Mouse (Mus musculus) G1E (cell line): ENCODE measurements around the gene H2-Eb2. TPM values are rescaled to one million over a fixed set of nuclear protein-coding genes. Genes with fewer than 3 reads are reported as not detected.
A peak's percentile ranks its signal among the peaks of the same experiment; 100 is the strongest.

Source experiments
- ATAC-seq: 2 replicates; pipeline ENCODE4 v1.8.0; 2016; ENCODE audit warnings: mild to moderate bottlenecking; ENCODE audit not compliant: insufficient number of reproducible peaks, poor library complexity, low FRiP score, severe bottlenecking; ENCODE audit errors: extremely low read depth
- DNase-seq: peaks from one replicate; pipeline ENCODE4 v3.0.0; 2012; ENCODE audit warnings: low spot score
- H3K27me3 ChIP-seq: 2 replicates; pipeline ENCODE4 v1.6.1; 2012; ENCODE audit warnings: mild to moderate bottlenecking, low read length, inconsistent platforms; ENCODE audit not compliant: insufficient read depth
- H3K36me3 ChIP-seq: replicated peaks from 2 replicates; pipeline ENCODE3; 2012; ENCODE audit warnings: mild to moderate bottlenecking, inconsistent platforms
- H3K4me1 ChIP-seq: 2 replicates; pipeline ENCODE4 v1.6.1; 2012; ENCODE audit warnings: low read depth, low read length, inconsistent platforms, mixed read lengths; ENCODE audit not compliant: insufficient read depth
- H3K4me3 ChIP-seq: 2 replicates; pipeline ENCODE4 v1.5.1; 2012; ENCODE audit warnings: low read depth, mild to moderate bottlenecking, inconsistent platforms, low read length, moderate library complexity, mixed read lengths
- H3K9me3 ChIP-seq: replicated peaks from 2 replicates; pipeline ENCODE4 v1.6.1; 2012; ENCODE audit warnings: inconsistent platforms
- CTCF ChIP-seq: IDR thresholded peaks from 2 replicates; pipeline ENCODE4 v1.5.1; 2012; ENCODE audit warnings: low read depth, low read length, inconsistent platforms, mixed read lengths
- GATA1 ChIP-seq: IDR thresholded peaks from 2 replicates; pipeline ENCODE4 v1.6.1; 2012; ENCODE audit warnings: borderline replicate concordance, low read length, inconsistent platforms, mixed read lengths
- GATA2 ChIP-seq: IDR thresholded peaks from 2 replicates; pipeline ENCODE4 v1.6.1; 2012; ENCODE audit warnings: low read depth, low read length, inconsistent platforms, borderline replicate concordance
- POLR2AphosphoS5 ChIP-seq: IDR thresholded peaks from 2 replicates; pipeline ENCODE4 v1.6.1; 2012; ENCODE audit warnings: low read depth, low read length, inconsistent platforms; ENCODE audit not compliant: insufficient replicate concordance
- TAL1 ChIP-seq: conservative IDR thresholded peaks from 2 replicates; pipeline ENCODE4 v1.6.1; 2012; ENCODE audit warnings: low read depth, low read length, inconsistent platforms, mixed read lengths
- polyA plus RNA-seq: library from polyadenylated mRNA; stranded (reverse); fragments of >175 nt; gene quantifications from 2 replicates; pipeline ENCODE4 v1.2.3, GENCODE M21; 2012
- total RNA-seq, 2 experiments: library from RNA; stranded (forward) in 1 of 2; stranded (reverse) in 1 of 2; fragments of 200-1000 nt in 1 of 2; fragments of >200 nt in 1 of 2; fragmentation: Nextera tagmentation in 1 of 2; gene quantifications; 2 replicates each; pipeline ENCODE4 v1.2.3; 2014 to 2017

H2-Eb2 gene
- total RNA-seq (2014; fragmentation: Nextera tagmentation) (not detected in 2 replicates), total RNA-seq (2017) (0.05 and 0.06 TPM in 2 replicates), polyA plus RNA-seq (not detected in 2 replicates)

DNA sequence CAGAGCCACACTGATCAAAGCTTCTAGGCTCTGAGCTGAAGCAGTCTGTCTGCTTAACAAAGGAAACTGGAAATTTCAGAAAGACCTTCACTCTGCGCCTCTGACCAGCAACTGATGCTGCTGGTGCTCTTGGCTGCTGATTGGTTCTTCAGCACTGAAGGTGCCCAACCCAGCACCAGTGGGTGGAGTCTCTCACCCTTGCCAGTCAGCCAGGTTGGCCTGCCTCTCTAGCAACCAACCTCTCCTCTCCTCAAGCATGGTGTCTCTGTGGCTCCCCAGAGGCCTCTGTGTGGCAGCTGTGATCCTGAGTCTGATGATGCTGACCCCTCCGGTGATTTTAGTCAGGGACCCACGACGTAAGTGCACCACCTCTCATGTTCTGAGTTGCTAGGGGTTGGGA is at the start of gene H2-Eb2:
Gene H2-Eb2, plus strand, starts transcription at position 230 of the 400 bp plus-strand sequence.
- H3K27me3 ChIP-seq, result no peaks in the 10 kb centered on the region
- no peaks in the 10 kb centered on the region for H3K9me3 ChIP-seq
- TF ChIP-seq TAL1 (no peak), CTCF (no peak), GATA1 (no peak), POLR2AphosphoS5 (no peak), GATA2 (no peak)

DNA sequence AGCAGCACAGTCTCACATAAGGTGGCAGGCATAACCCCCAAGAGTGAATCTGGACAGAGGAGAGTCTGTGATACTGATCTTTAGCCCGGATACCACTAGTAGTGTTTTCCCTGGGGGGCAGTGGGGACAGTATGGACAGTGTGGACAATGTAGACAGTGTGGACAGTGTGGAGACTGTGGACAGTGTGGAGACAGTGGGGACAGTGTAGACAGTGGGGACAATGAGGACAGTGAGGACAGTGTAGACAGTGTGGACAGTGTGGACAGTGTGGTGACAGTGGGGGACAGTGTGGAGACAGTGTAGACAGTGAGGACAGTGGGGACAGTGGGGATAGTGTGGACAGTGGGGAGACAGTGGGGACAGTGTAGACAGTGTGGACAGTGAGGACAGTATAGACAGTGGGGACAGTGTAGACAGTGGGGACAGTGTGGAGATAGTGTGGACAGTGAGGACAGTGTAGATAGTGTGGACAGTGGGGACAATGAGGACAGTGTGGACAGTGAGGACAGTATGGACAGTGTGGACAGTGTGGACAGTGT is 44.9 kb upstream of the H2-Eb2 start:
- ATAC-seq (no peak), DNase-seq (no peak)
- Histone ChIP-seq H3K4me3 (peak overlapping the region; percentile 13; the same call in 1 of the 2 replicates), H3K36me3 (no peaks in the 10 kb centered on the region), H3K4me1 (no peaks in the 10 kb centered on the region), H3K9me3 (no peaks in the 10 kb centered on the region), H3K27me3 (peaks cover 7% of the 10 kb centered on the region)
- TF ChIP-seq GATA2 (no peak), POLR2AphosphoS5 (no peak; the same call in 1 of the 2 replicates), TAL1 (no peak), GATA1 (no peak), CTCF (no peak)

More for the DNA sequence above, at the start of gene H2-Eb2:
- Histone ChIP-seq H3K4me1 (no peaks in the 10 kb centered on the region), H3K36me3 (no peaks in the 10 kb centered on the region), H3K4me3 (no peak within 1 kb of the TSS)
- DNase-seq, result no peak
- no peak for ATAC-seq

GRCm38 (mm10) chr17:34281836-34282235 is 43.6 kb upstream of the H2-Eb2 start:
- no peak for TF ChIP-seq TAL1
- no peak for TF ChIP-seq GATA1
- no peak for TF ChIP-seq CTCF
- no peak for TF ChIP-seq GATA2
- no peak for TF ChIP-seq POLR2AphosphoS5
- H3K9me3 ChIP-seq, result no peaks in the 10 kb centered on the region
- no peak overlapping the region for H3K4me3 ChIP-seq
- H3K36me3 ChIP-seq, result no peaks in the 10 kb centered on the region
- DNase-seq (no peak), ATAC-seq (no peak)
- no peaks in the 10 kb centered on the region for H3K4me1 ChIP-seq
- peaks cover 14% of the 10 kb centered on the region for H3K27me3 ChIP-seq

DNA sequence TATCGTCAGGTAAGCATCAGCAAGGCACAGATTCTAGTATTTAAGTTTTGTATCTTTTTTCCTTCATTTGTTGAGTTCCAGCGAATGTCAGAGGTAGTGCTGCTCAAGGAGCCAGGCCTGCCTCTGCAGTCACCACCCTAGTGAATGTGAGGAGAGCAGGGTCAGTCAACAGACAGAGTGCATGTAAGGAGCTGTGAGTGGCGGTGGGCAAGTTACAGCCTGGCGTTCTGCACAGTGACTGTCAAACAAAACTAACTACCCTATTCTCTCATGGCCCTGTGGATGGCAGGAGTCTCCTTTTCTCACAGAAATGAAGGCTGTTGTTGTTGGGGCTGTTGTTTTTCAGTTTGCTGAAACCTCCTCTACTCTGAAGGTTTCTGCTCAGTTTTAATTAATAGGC is 40.1 kb upstream of the H2-Eb2 start:
- no peak for ATAC-seq
- no peak for TF ChIP-seq GATA1
- no peak for TF ChIP-seq TAL1
- no peak for TF ChIP-seq CTCF
- TF ChIP-seq POLR2AphosphoS5, result no peak
- TF ChIP-seq GATA2, result no peak
- no peak for DNase-seq

GRCm38 (mm10) chr17:34285848-34286247 is 39.6 kb upstream of the H2-Eb2 start:
- Histone ChIP-seq H3K27me3 (peaks cover 16% of the 10 kb centered on the region), H3K36me3 (no peaks in the 10 kb centered on the region), H3K9me3 (no peaks in the 10 kb centered on the region), H3K4me1 (no peaks in the 10 kb centered on the region), H3K4me3 (no peak overlapping the region)
- no peak for ATAC-seq
- TF ChIP-seq GATA1 (no peak), TAL1 (no peak), POLR2AphosphoS5 (no peak), GATA2 (no peak), CTCF (no peak)
- DNase-seq, result no peak

More for the DNA sequence above, 40.1 kb upstream of the H2-Eb2 start:
- Histone ChIP-seq H3K27me3 (peaks cover 16% of the 10 kb centered on the region), H3K4me1 (no peaks in the 10 kb centered on the region), H3K36me3 (no peaks in the 10 kb centered on the region), H3K4me3 (no peak overlapping the region), H3K9me3 (no peaks in the 10 kb centered on the region)

- Histone ChIP-seq H3K36me3 (no peaks in the 10 kb centered on the region), H3K27me3 (peaks cover 14% of the 10 kb centered on the region), H3K4me3 (no peak overlapping the region), H3K9me3 (no peaks in the 10 kb centered on the region), H3K4me1 (no peaks in the 10 kb centered on the region)
- DNase-seq (no peak), ATAC-seq (no peak)
- no peak for TF ChIP-seq POLR2AphosphoS5
- TF ChIP-seq GATA1, result no peak
- no peak for TF ChIP-seq GATA2
- no peak for TF ChIP-seq CTCF
- no peak for TF ChIP-seq TAL1
Measured at GRCm38 (mm10) chr17:34286501-34286900, 39.0 kb upstream of the H2-Eb2 start.

DNA sequence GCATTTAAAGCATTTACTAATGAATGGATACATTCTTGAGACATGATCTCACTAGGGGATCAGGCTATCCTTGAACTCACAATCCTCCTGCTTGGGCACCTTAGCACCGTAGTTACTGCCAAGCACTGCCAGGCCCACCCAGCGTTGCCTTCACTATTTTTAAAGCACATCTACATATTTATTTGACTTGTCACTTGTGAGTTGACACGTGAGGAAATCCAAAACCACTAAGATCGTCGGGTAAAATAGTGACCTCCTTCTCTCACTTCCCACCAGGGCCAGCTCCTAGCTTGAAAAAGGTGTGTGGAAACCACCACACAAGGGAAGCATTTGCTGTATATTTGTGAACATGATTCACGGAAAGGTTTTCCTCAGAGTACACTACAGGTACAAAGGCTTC is 38.5 kb upstream of the H2-Eb2 start:
- no peak for ATAC-seq
- Histone ChIP-seq H3K4me3 (no peak overlapping the region), H3K27me3 (peaks cover 14% of the 10 kb centered on the region), H3K9me3 (no peaks in the 10 kb centered on the region), H3K36me3 (no peaks in the 10 kb centered on the region), H3K4me1 (no peaks in the 10 kb centered on the region)
- no peak for DNase-seq
- no peak for TF ChIP-seq GATA2
- TF ChIP-seq CTCF, result no peak
- TF ChIP-seq GATA1, result no peak
- no peak for TF ChIP-seq TAL1
- TF ChIP-seq POLR2AphosphoS5, result no peak
